Mouse (Mus musculus) monocyte, adult 5-6 weeks (primary cell): ENCODE results near the gene Ankrd13b. TPM values are rescaled to one million over a fixed set of nuclear protein-coding genes. Genes with fewer than 3 reads are reported as not detected.

Experiments
- ATAC-seq: fragments of 153-309, 156-312 bp; replicated peaks from 2 replicates; pipeline ENCODE4 v1.8.0; 2017; ENCODE audit warnings: mild to moderate bottlenecking; ENCODE audit not compliant: low TSS enrichment, insufficient number of reproducible peaks, severe bottlenecking, poor library complexity, low FRiP score
- total RNA-seq: library from RNA; stranded (forward); fragments of 200-1000, 200-491, 200-594 nt; gene quantifications from 3 replicates; pipeline ENCODE4 v1.2.3, GENCODE M21; 2017

Ankrd13b gene
- total RNA-seq, 1 experiment from 2014 or later = not detected

DNA sequence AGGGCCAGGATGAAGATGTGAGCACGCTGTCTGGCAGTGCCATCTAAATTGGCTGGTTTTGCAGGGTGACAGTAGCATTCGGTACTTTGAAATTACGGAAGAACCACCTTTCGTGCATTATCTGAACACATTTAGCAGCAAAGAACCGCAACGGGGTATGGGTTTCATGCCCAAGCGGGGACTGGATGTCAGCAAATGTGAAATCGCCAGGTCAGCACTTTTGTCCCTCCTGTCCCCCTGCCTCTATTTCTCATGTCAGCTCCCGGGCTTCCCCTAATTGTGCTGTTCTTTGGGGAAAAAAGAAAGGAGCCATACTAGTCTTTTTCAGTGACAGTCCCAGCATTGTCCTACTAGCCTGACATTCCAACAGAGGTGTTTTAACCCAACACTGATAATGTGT is 21.1 kb downstream of the Ankrd13b start:
- no peak for ATAC-seq

DNA sequence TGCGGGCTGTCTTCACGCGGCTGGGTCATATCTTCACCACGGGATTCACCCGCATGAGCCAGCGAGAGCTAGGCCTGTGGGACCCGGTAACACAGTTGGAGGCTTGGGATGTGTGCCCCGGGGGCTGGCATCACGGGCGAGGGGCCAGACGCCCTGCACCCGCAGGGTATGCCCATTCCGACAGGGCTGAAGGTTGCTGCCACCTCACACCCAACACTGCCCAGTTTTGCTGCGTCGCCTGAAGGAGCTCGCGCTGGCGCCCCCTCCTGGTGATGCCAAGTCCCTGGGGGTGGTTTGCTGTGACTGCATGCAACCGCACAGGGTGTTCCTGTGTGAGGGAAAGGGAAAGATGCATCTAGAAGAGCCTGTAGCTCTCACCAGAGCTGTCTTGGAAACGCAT is 21.7 kb downstream of the Ankrd13b start:
- ATAC-seq = peak; percentile 64

- peak; percentile 33; the same call in 1 of the 2 replicates for ATAC-seq
Observed at GRCm38 (mm10) chr11:77467157-77467556, 22.3 kb downstream of the Ankrd13b start.

- no peak for ATAC-seq
Observed at GRCm38 (mm10) chr11:77466544-77466943, 22.9 kb downstream of the Ankrd13b start.

GRCm38 (mm10) chr11:77465111-77465510 is 24.4 kb downstream of the Ankrd13b start:
- no peak for ATAC-seq

DNA sequence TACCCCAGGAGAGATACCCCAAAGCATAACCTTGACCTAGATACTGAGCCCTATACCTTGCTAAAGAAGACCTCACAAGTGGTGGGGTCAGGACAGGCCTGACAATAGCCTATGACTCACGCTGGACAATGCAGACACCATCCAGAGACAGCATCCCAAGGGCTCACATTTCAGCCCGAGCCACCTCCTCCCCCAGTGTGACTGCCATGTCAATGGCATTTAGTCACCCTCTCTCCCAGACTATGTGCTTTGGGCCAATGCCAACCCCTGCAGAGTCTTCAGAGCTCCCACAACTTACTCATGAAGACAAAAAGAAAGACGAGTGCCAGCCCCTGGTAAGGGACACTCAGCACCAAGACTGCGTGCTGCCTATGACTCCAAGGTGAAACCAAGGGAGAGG is 24.8 kb downstream of the Ankrd13b start:
- no peak for ATAC-seq

DNA sequence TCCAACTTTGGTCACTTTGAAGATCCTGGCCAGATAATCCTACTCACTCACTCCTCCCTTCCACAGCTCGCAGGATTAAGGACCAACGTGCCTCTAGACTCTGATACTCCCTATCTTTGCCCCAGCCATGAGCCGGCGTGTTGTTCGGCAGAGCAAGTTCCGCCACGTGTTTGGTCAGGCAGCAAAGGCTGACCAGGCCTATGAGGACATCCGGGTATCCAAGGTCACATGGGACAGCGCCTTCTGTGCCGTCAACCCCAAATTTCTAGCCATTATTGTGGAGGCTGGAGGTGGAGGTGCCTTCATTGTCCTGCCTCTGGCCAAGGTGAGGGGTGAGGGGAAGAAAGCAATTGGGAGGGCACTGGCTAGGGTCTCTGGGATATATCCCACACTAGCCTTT is 25.7 kb downstream of the Ankrd13b start:
- ATAC-seq = no peak

GRCm38 (mm10) chr11:77463101-77463445 is 26.4 kb downstream of the Ankrd13b start:
- no peak for ATAC-seq

- 0 out of 2 replicates have a peak, but pooled peaks have one; percentile 4 for ATAC-seq
Observed at GRCm38 (mm10) chr11:77462283-77463100, 27.0 kb downstream of the Ankrd13b start, which contains the start of gene Coro6. Gene Coro6, plus strand, starts transcription at chr11:77462411.

GRCm38 (mm10) chr11:77461856-77462255 is 27.6 kb downstream of the Ankrd13b start:
- no peak for ATAC-seq

GRCm38 (mm10) chr11:77456866-77457265 is 32.6 kb downstream of the Ankrd13b start:
- ATAC-seq = no peak

DNA sequence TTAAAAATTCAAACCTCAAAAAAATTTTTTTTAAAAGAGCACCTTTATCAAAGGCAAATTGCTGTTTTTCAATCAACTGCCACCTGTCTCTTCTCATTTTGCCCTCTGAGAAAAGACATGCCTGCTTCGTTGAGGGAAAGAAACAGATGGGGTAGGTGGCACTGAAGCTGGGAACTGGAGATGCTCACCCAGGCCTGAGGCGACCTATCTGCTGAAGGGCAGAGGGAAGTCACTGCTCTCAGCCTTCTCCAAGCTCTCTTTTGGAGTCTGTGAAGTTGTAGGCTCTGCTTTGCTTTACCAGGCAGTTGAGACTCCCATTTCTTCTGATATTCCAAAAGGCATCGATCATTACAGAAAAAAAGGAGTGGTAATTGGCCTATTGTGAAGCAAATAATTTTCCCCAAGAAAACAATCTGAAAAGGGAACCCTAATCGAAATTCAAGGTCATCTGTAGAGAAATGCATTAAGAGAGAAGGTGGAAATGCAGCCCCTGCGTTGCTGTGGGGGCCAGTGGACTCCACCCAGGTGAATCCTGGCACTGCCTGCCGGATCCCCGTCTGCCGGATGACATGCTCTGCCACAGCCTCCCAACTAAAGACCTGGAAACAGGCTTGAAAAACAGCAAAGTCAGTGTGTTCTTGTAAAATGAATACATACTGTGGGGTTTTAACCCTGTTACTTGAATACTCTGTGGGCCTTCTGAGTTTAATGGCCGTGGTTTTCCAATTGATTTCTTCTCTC is 33.5 kb downstream of the Ankrd13b start:
- ATAC-seq = no peak

- no peak for ATAC-seq
Observed at GRCm38 (mm10) chr11:77453388-77453787, 36.1 kb downstream of the Ankrd13b start.

- no peak for ATAC-seq
Observed at GRCm38 (mm10) chr11:77451670-77452069, 37.8 kb downstream of the Ankrd13b start.

- no peak for ATAC-seq
Observed at GRCm38 (mm10) chr11:77449224-77449623, 40.3 kb downstream of the Ankrd13b start.

GRCm38 (mm10) chr11:77446628-77447041 is 42.8 kb downstream of the Ankrd13b start:
- ATAC-seq = peak; percentile 43

DNA sequence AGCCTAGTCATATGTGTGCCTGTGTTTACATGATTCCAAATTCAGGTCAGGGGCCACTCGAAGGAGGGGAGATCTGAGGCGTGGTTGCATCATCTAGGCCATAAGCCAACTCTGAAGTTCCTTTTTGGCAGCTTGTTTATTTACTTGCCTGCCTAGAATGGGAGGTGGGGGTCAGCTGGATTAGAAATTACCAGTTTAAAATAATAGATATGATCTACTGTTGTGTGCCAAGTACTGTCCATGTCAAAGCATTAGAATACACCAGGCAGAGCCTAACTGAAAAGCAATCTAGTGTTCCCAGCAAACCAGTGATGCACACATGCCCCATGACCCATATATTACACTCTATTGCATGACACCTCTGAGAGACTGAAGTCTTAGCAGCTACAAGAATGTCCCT is 44.5 kb downstream of the Ankrd13b start:
- no peak for ATAC-seq

DNA sequence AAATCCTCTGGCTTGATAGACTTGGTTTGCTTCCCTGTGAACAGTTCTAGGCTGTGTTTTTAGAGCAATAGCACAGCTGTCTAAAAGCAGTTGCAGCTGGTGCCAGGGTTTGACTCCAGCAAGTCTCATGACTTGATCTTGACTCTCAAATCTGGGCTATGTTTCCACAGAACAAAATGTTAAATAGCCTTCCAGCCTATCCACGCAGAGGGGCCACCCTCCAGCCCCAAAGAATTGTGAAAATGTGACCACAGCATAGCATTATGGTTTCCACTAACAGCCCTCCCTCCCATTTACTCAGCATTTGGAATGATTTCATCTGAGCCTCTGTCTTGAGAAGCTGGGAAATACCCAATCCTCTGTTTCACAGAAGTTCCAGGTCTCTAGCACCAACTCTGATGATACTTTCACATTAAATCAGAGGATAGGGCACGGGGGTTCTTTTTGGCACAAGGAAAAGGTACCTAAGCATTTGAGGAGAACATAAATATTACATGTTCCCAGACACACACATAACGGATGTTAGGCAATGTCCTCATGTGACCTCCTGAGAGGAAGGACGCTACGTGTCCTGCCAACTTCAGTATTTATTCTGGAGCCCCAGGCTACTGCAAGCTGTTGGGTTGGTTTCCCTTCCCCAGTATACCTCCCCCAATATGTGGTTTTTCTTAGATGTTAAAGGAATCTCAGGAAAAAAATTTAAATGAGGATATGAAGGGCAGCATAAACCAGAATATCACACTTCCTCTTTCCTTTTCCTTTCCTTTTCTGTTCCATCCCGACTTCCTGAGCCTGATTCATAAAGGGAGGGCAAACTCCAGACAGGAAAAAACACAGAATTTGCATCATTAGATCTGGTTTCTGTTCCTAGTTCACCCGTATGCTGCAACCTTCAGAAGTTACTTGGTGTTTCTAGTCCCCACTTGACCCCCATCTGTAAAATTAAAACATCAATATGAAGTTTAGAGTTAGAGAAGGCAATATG is 47.0 kb downstream of the Ankrd13b start:
- ATAC-seq = peak; percentile 62

GRCm38 (mm10) chr11:77441020-77441419 is 48.5 kb downstream of the Ankrd13b start:
- no peak for ATAC-seq
